Mouse (Mus musculus) embryonic stem cell, embryonic (primary cell): ENCODE results near the gene Ophn1.

Experiments
- CTCF ChIA-PET, 4 experiments: fragments of 300-600 bp in 2 of 4; fragments of 350-600 bp in 2 of 4; sonication (Branson Sonifier 250); formaldehyde crosslinking; loops; one replicate each; lab custom pipeline; 2022; ENCODE audit warnings: inconsistent platforms in 2 of 4; lab: Charles Lee
- POLR2A ChIA-PET, 4 experiments: fragments of 300-600 bp in 2 of 4; fragments of 350-600 bp in 2 of 4; sonication (Branson Sonifier 250); formaldehyde crosslinking; loops; one replicate each; lab custom pipeline; 2022; ENCODE audit warnings: antibody characterized with exemption in 4 of 4, inconsistent platforms in 1 of 4; lab: Charles Lee

Gene Ophn1

DNA sequence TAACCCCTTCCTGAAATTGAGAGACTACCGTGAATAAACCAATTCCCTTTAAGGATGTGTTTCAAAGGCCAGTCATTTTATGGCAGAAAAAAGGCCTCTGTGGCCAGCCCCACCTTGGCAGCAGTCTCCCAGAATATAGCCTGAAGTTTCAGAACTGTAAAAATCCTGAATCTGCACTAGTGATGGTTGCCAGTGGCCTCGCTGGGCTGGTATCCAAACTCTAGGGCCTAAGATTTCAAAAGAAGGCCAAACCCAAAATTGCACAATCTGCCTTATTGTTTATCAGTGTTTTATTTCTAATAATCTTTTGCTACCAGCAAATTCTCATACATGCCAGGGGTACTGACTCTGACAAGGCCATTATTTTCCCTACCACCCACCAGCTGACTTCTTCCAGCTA is 34.8 kb downstream of the Ophn1 start:
- CTCF ChIA-PET = no interaction called here
- POLR2A ChIA-PET = no interaction called here

DNA sequence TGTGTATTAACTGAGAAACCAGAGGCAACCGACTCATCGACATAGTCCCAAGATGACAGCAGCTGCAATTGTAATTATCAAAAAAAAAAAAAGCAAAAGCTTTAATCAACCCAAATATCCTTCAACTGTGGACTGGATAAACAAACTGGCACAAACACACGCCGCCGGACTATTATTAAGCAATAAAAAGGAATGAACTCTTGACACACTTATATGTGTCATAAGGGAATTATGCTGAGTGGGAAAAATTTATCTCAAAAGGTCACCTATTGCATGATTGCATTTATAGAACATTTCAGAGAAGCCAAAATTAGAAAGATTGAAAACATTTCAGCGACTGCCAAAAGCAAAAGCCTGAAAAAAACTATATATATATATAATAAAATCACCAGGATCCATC is 40.0 kb downstream of the Ophn1 start:
- ChIA-PET POLR2A (no interaction called here), CTCF (no interaction called here)

DNA sequence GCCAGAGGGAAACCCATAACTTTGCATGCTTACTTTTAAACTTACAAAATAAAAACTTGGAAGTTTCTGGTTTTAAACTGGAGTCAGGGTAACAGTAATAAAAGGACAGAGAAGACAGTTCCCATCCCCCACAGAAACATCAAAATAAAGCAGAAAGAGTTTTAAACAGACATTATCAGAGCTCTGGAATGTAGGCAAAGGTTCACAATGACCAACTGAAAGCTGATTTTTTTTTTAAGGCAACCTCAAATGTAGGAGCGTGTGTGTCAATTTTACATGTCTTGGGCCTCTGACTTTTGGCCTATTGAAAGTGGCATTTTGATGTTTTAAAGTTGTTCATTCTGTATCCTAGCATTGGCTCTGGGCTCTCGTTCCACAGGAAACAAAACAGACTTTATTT is 49.2 kb downstream of the Ophn1 start:
- POLR2A ChIA-PET = no interaction called here

DNA sequence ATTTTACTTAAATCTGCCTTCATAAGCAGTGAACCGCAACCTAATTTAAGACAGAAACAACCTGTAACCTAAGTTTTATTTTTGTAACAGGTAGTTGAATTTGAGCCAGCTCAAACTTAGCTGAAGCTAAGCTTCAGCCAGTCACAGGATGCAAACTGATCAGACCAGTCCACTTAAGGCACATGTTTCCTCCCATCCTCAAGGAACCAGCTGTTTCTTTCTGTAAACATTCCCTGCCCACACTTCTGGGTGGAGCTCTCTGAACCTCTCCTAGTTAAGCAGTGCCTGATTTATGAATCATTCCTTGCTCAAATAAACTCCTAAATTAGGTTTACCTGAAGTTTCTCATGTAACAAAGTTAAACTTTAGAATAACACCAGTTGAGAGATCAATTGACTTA is 54.8 kb downstream of the Ophn1 start:
- ChIA-PET POLR2A (no interaction called here), CTCF (no interaction called here)

More for the DNA sequence above, 49.2 kb downstream of the Ophn1 start:
- CTCF ChIA-PET = interaction anchor here in 1 of 4 experiments (0.6 kb wide), 1 partner anchor 39 kb away, joined by 4 read pairs; no protein-coding TSS in a partner anchor

DNA sequence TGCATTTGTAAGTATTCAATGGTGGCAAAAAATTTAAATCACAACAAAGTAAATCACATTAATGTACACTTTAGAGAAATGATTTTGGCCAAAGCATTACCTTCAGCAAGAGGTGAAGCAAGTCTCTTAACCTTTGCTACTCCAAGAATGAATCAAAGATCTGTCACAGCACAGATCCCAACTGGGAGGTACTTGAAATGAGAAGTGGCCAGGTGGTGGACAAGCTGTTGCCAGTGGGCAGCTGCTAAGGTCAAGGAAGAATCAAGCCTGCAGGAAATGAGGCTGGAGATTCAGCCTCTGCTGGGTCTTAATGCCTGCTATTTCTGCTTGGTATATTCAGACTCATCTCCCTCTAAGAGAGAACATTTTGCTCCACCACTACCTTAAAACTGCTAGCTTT is 87.0 kb downstream of the Ophn1 start:
- ChIA-PET POLR2A (no interaction called here), CTCF (no interaction called here)

DNA sequence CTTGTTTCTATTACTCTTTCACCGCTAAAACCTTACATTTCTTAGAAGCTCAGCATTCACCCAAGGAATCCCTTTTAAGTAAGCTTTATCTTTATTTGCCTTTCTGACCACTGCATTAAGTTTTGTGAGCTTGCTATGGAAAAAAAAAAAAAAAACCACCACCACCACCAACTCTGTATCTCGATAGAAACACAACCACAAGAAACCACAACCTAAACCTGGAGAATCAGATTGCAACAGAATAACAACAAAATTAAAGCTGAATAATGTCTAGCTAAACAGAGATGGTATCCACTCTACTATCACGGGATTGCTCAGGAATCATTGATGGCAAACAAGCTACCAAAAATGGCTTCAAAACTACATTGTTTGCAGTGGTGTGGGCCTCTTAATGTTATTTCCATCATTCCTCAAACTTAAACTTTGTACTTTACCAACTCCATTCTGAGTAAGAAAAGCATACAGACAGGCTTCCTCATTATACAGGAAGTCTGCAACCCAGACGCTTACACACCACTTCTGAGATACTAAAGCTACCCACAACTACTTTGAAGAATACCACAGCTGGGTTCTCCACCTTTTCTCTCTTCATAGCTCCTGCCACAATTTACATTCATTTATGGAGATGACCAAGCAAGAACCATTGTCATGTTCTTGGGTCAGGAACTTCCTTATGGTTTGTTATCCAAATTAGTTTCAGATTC is 116.4 kb downstream of the Ophn1 start:
- ChIA-PET POLR2A (interaction anchor here in 2 of 4 experiments (0.6 to 0.7 kb wide), 2 partner anchors 113 to 346 kb away, joined by 3 to 4 read pairs; no protein-coding TSS in a partner anchor), CTCF (interaction anchor here in 1 of 4 experiments (0.7 kb wide), 1 partner anchor 500 kb away, joined by 3 read pairs; no protein-coding TSS in a partner anchor)

DNA sequence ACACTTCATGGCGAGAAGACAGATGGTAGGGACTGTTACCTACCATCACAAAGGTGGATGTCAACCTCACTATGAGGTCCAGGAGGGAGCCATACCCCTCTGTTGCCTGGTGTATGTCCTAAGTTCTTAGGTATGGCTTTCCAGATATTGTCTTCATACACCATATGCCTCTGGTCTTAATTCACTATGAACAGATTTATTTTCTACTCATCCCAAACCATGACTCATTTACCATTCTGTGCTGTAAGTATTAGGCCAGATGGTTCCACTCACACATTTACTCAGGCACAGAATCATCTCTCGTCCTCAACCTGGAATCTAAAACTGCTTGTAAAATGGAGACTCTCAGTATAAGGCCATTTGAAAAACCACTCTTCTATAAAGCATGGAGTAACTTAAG is 135.7 kb downstream of the Ophn1 start:
- POLR2A ChIA-PET = no interaction called here
- CTCF ChIA-PET = no interaction called here

DNA sequence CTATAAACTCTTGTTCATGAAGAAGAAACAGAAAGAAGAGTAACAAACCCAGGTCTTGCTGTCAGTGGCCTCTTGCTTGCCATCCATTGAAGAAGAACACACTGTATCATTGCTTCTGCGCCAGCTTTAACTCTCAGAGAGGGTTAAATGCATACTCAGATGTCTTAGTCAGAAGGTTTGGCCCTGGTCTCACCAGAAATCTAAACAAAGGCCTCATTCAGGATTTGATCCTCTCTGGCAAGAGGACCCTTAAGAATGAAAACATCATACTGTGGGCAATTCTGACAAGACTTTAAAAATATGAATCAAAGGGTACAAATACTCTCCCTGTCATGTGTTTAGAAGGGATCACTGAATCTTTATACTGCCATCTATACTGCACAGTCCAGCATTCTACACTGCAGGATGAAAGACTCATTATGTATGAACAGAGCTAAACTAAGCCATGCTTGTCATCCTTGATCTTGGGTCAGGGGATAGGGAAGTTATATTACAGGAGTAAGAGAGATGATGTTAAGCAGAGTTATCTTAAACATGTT is 139.5 kb downstream of the Ophn1 start:
- CTCF ChIA-PET = no interaction called here
- POLR2A ChIA-PET = no interaction called here

DNA sequence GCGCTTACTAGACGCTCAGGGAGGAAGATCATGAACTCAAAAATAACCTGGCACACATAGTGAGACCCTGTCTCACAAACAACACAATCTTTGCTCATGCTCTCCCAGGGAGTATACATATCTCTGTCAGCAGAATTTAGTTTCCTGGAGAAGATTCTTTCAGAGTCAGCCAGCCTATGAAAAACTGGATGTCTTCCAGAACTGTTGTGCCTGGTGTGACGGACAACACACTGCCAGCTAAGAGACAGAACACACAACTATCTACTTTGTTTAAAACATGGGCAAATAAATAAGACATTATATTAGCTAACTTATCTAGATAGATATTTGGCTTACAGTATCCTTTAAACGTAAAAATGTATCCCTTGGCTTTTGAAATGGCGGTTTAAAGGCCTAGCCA is 154.1 kb downstream of the Ophn1 start:
- POLR2A ChIA-PET = no interaction called here
- CTCF ChIA-PET = interaction anchor here in 1 of 4 experiments (0.6 kb wide), 1 partner anchor 392 kb away, joined by 4 read pairs; no protein-coding TSS in a partner anchor

DNA sequence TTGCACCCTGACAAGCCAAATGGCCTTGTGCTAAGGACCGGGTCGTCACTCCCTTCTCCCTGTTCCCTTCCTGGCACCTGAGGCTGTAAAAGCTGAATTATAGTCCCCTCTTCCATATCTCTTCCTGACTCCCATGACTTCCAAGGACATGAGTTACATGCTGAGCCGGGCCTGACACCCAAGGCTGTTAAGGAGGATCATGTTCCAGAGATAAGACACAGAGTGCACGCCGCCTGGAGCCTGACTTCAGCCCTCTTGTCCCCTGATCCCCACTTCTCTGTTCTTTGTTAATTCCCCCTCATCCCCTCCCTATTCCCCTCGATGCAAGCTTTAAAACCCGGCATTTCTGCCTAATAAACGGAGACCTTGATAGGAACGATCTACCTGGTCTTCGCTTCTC is 167.8 kb downstream of the Ophn1 start:
- CTCF ChIA-PET = no interaction called here
- POLR2A ChIA-PET = no interaction called here

DNA sequence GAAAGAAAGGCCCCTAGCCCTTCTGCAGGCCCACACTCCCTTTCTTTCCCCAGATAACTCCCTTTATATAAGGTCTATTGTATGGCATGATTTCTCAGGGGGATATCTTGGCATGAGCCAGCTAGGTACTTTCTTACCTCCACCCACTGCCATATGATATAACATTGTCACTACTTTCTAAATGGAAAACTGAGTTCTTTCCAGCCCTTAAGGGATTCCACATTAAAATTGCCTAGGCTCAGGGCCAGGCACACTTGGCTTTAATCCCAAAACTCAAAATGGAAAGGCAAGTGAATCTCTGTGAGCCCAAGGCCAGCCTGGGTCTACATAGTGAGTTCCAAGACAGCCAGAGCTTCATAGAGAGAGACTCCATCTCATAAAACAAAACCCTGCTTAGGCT is 183.1 kb downstream of the Ophn1 start:
- ChIA-PET CTCF (no interaction called here), POLR2A (no interaction called here)

DNA sequence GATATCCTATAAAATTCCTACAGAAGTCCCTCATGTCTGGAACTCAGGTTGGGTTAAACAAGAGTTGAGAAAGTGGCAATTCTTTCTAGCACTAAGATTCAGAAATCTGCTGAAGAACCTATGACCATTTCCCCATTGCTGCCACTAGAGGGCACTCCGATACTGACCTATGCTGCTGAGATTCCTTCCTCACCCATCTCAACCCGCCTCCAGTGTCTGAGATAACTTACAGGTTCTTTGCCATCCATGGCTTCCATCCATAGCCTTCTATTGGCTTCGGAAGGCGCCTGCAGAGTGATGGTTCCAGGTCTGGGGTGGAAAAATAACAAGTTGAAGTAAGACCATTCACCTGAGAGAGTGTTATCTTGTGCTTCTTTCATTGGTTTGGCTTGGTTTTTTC is 189.2 kb downstream of the Ophn1 start:
- POLR2A ChIA-PET = no interaction called here

DNA sequence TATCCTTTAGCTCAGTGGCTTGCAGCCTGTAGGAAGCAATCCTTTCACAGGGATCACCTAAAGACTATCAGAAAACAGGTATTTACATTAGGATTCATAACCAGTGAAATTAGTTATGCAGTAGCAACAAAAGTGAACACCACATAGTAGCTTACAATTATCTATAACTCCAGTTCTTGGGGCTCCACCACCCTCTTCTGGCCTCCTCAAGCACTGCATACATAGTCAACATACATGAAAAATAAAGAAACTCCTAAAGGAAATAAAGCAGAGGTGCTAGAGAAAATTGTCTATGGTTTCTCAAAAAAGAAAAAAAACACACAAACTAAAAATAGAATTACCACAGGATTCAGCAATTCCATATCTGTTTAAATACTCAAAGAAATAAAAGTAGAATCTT is 208.2 kb downstream of the Ophn1 start:
- CTCF ChIA-PET = no interaction called here

More for the DNA sequence above, 189.2 kb downstream of the Ophn1 start:
- CTCF ChIA-PET = interaction anchor here in 2 of 4 experiments (0.6 to 1.6 kb wide), 2 partner anchors 218 kb away, joined by 4 read pairs; no protein-coding TSS in a partner anchor

DNA sequence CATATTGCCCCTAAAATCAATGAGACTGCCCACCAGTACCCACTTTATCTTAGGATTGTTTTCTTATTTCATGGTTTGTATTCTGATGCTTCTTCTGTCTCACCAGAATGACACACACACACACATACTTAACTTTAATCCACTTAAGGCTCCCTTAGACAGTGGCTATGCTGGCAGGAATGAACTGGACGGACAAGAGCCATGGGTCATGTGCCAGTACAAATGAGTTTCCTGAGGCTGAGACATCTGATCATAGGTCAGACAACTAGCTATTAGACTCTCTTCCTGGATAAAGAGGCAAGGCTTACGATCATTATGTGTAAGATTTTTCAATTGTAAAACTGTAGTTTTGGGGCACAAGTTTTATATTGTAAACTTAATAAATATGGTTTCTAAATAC is 209.5 kb downstream of the Ophn1 start:
- ChIA-PET CTCF (no interaction called here), POLR2A (no interaction called here)

More for the DNA sequence above, 208.2 kb downstream of the Ophn1 start:
- POLR2A ChIA-PET = no interaction called here

DNA sequence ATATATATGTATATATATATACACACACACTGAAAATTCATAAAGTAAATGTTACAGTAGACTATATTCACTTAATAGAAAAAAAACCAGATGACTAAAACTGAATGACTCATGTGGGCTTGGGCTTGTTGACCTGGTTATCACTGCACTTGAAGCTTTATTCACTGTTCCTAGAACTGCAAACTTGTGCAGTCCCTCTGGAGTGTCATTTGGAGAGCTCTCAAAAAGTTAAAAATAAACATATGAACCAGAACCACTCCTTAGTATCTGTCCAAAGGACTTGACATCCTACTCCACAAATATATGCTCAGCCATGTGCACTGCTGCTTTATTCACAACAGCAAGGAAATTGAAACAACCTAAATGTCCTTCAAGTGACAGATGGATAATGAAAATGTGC is 219.8 kb downstream of the Ophn1 start:
- POLR2A ChIA-PET = no interaction called here
- CTCF ChIA-PET = no interaction called here

DNA sequence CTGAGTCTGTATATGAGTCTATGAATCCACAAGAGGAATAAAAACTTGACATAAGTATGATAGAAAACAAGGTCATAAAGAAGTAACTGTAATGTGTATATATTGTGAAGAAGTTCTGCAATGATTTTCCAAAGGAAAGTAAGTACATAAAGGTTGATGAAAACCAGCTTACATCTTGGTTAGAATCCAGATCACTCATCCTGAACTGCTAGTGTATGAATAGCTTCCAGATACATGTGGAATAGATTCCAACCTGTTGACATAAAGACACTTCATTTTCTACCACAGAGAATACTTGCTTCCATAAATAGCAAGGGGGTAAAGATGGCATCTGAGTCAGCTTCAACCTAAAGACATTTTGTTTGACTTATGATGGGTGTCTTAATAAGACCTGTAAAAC is 239.4 kb downstream of the Ophn1 start:
- POLR2A ChIA-PET = no interaction called here
- CTCF ChIA-PET = interaction anchor here in 1 of 4 experiments (0.6 kb wide), 1 partner anchor 1740 kb away, joined by 3 read pairs; no protein-coding TSS in a partner anchor

DNA sequence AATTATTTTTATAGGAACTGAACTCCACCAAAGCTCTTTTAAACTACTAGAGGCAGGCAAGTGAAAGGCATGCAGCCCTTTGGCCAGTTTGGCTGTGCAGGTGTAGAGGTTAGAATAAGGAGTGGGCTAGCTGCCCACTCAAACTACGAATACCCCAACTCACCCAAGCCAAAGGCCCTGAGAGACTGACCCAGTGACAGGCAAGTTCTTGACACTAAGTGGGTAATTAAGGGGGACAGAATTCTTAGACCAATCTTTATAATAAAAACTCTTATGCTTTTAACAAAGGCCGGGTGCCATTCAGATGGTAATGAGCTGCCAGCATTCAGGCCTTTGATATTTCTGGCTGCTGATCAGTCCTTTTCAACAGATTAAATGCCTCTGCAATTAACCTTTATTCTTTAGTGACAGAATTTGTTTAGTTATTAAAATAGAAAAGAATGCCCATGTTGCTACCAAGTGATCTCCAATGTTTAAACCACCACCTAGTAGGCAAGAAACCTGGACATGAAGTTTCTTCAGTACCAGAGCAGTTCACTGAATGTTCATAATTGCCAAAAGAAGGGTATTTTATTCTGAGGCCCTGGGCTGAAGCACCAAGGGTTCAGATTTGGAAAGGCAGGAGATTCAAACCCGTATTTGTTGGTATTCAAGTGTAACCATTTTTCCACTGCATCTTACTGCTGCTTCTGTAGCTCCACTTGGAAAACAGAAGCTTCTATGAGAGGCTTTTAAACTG is 262.0 kb downstream of the Ophn1 start:
- ChIA-PET CTCF (no interaction called here), POLR2A (no interaction called here)

DNA sequence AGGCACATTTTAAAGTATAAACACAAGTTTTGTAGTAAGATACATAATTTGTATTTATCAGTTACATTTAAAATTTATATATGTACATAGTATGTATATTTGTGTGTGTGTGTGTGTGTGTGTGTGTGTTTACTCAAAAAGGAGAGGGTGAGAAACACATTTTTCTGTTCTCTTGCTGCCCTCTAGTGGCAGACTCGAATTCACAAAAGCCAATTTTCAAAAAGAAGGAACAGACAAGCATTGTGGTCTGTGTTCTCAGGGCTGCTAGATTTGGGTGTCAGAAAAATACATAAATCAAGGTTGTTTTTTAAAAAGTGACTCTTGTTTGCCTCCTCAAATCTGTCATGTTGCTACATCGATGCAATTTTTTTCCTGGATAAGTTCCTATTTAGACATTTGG is 272.0 kb downstream of the Ophn1 start:
- CTCF ChIA-PET = no interaction called here
- POLR2A ChIA-PET = no interaction called here

DNA sequence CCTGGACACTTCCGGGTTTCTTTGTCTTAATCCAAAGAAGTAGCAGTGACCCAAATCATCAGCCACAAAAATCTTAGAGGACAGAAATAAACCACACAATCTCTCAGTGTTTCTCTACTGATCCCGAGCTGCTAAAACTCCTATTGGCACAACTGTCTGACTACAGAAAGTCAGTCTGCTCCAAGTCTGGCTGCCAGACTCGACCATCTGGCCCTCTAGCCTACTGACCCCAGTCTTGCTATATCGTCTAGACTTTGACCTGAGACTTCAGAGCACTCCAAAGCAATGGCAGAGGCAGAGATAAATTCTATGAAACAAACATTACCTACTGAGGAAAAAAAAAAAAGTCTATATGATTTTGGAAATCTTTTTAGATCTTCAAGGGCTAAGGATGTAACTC is 273.4 kb downstream of the Ophn1 start:
- ChIA-PET POLR2A (no interaction called here), CTCF (no interaction called here)

DNA sequence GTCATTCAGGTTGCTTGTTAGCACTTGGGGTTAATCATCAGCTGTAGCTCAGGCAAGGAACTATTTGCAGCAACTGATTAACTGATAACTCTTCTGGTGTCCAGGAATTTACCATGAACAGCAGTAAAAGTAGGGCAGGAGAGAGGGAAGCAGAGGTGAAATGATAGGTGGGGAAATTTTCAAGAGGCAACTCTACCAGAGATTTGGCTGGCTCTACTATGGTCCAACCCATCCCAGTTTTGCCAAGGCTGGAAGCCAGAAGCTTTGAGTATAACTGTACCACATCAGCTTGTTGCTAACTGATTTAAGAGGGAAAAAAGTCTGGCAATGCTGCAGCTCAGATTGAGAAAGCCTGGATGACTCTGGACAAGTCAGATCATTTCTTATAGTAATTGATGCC is 316.6 kb downstream of the Ophn1 start:
- CTCF ChIA-PET = no interaction called here
- POLR2A ChIA-PET = no interaction called here
